In the genomic region with DNA sequence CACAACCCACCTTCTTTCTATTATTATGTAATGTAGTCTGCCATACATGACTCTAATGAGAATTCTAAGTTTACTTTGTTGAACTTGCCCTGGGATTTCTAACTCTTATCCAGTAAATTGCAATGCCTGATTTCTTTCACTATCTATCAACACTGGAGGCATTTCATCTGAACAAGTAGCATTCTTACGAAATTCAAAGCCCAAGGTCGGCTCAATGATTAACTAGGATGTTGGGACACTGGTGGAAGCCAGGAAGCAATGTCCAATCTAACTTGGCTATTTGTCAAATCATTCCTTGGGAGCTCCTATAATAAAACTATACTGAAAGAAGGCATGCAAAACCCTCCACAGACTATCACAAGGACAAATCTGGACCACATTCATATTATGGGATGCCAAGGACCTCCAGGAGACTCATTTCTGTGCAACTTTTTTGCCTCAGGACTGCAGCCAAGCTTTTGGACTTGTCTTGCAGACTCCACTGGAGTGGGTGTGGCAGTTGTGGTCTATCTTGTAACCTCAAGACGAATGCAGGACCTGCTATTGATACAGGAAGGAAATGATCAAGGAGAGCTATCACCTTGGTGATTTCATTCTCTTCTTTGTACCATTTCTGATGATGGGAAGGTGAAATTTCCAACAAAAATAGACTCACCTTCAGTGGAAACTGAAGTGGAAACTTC, we compare ENCODE assay signal across 20 mouse cellular contexts. TPM values are rescaled to one million over a fixed set of nuclear protein-coding genes. Genes with fewer than 3 reads are reported as not detected.
DNase-seq lines count a peak whose midpoint lies in the region; ATAC-seq lines count a peak whose summit lies in the region.
"Had no signal": no experiment of that assay in that cellular context is flagged by ENCODE, and none has a peak within 500 bp of the region (broad histone marks: within the 10 kb centered on the region; RNA-seq: fewer than 3 reads in every experiment).

No protein-coding gene starts in this region.

- no peak overlapping the region for H3K4me3 ChIP-seq in kidney, embryonic 16.5 days (ENCODE audit: low read length)
- no peak overlapping the region for H3K4me3 ChIP-seq in liver, embryonic 15.5 days (replicated peaks)
- no peak overlapping the region for H3K4me3 ChIP-seq in forebrain, embryonic 10.5 days
- H3K4me3 ChIP-seq: left cerebral cortex, adult 2 months; limb, embryonic 15.5 days had no signal

- no peak for ATAC-seq in kidney, embryonic 16.5 days (ENCODE audit: low FRiP score, low TSS enrichment)
- ATAC-seq in liver, embryonic 15.5 days (ENCODE audit: insufficient read depth) = no peak
- ATAC-seq: forebrain, postnatal 0 days; midbrain, embryonic 16.5 days had no signal

- no peaks in the 10 kb centered on the region for H3K36me3 ChIP-seq in kidney, embryonic 16.5 days (ENCODE audit: insufficient read depth, low read length)
- no peaks in the 10 kb centered on the region for H3K36me3 ChIP-seq in liver, embryonic 15.5 days (replicated peaks)
- H3K36me3 ChIP-seq in forebrain, embryonic 10.5 days (replicated peaks) = no peaks in the 10 kb centered on the region
- H3K36me3 ChIP-seq: limb, embryonic 15.5 days had no signal

- no peak overlapping the region for H3K4me2 ChIP-seq in kidney, embryonic 16.5 days (replicated peaks; ENCODE audit: low read depth, low read length)
- no peak overlapping the region for H3K4me2 ChIP-seq in liver, embryonic 15.5 days
- H3K4me2 ChIP-seq: limb, embryonic 15.5 days had no signal

- no peaks in the 10 kb centered on the region for H3K4me1 ChIP-seq in kidney, embryonic 16.5 days (ENCODE audit: insufficient read depth, low read length)
- peaks cover 5% of the 10 kb centered on the region; the same call in 1 of the 2 replicates for H3K4me1 ChIP-seq in liver, embryonic 15.5 days (replicated peaks)
- no peaks in the 10 kb centered on the region for H3K4me1 ChIP-seq in forebrain, embryonic 10.5 days
- H3K4me1 ChIP-seq: limb, embryonic 15.5 days had no signal

- 59% methylated on average over 3 of the region's 3 CpGs for WGBS in kidney, embryonic 16.5 days
- WGBS in liver, embryonic 15.5 days (ENCODE audit: insufficient replicate concordance) = 41% methylated on average over 3 of the region's 3 CpGs
- WGBS in forebrain, embryonic 10.5 days = 85% methylated on average over 3 of the region's 3 CpGs

- H3K27ac ChIP-seq in kidney, embryonic 16.5 days (ENCODE audit: low read length) = no peak overlapping the region
- 0 out of 2 replicates have a peak overlapping the region, but pooled peaks have one; percentile 2 for H3K27ac ChIP-seq in liver, embryonic 15.5 days (replicated peaks)
- no peak overlapping the region for H3K27ac ChIP-seq in forebrain, embryonic 10.5 days
- H3K27ac ChIP-seq: left cerebral cortex, adult 2 months; limb, embryonic 15.5 days had no signal

- H3K27me3 ChIP-seq in kidney, embryonic 16.5 days (ENCODE audit: insufficient read depth, low read length) = no peaks in the 10 kb centered on the region
- H3K27me3 ChIP-seq in liver, embryonic 15.5 days = no peaks in the 10 kb centered on the region
- H3K27me3 ChIP-seq in forebrain, embryonic 10.5 days (ENCODE audit: poor library complexity, severe bottlenecking) = no peaks in the 10 kb centered on the region
- H3K27me3 ChIP-seq: limb, embryonic 15.5 days had no signal

- no peak overlapping the region for H3K9ac ChIP-seq in kidney, embryonic 16.5 days (replicated peaks; ENCODE audit: low read length)
- H3K9ac ChIP-seq in liver, embryonic 15.5 days = no peak overlapping the region
- H3K9ac ChIP-seq: forebrain, postnatal 0 days; limb, embryonic 15.5 days had no signal

- no peaks in the 10 kb centered on the region for H3K9me3 ChIP-seq in kidney, embryonic 16.5 days (ENCODE audit: low read length)
- no peaks in the 10 kb centered on the region for H3K9me3 ChIP-seq in liver, embryonic 15.5 days (replicated peaks)
- H3K9me3 ChIP-seq in forebrain, embryonic 10.5 days = no peaks in the 10 kb centered on the region
- H3K9me3 ChIP-seq: limb, embryonic 15.5 days had no signal

- peak; percentile 70 for DNase-seq in kidney, adult 11 months
- peak; percentile 43 for DNase-seq in adrenal gland, postnatal 10 days
- DNase-seq in kidney, adult 8-10 months = peak; percentile 79 to 82
- no peak for DNase-seq in heart, postnatal 4 days
- DNase-seq in forebrain, embryonic 10.5 days (ENCODE audit: extremely low spot score, low spot score) = no peak
- DNase-seq: B cell, adult 2 months; cerebellum, adult 2 months; forebrain, postnatal 0 days; thymus, postnatal 36 days had no signal

RNA-seq across cellular contexts. Expression of a gene that starts 14.5 kb away (rescaled TPM):
- not detected in 2 replicates for polyA plus RNA-seq in kidney, embryonic 16.5 days (2015; fragmentation: Nextera tagmentation; extraction: Ambion mirVana)
- total RNA-seq in adrenal gland, postnatal 10 days (2021) = not detected
- polyA plus RNA-seq in liver, embryonic 15.5 days (2015; fragmentation: Nextera tagmentation; extraction: Ambion mirVana) = not detected in 2 replicates
- total RNA-seq in heart, postnatal 4 days (2021) = not detected
- polyA plus RNA-seq in forebrain, embryonic 10.5 days (2016; fragmentation: Nextera tagmentation; extraction: Ambion mirVana) = not detected in 2 replicates
- total RNA-seq: forebrain, postnatal 0 days; gastrocnemius, adult 8-10 months; hematopoietic stem cell, adult 5-6 weeks; left cerebral cortex, adult 2 months; megakaryocyte, adult 5-6 weeks; MEL had no signal
- polyA plus RNA-seq: cerebellum, adult 2 months; forebrain, postnatal 0 days; limb, embryonic 15.5 days; midbrain, embryonic 16.5 days; neural tube, embryonic 11.5 days; stomach, embryonic 16.5 days had no signal

RNA-seq across cellular contexts. Expression of a gene that starts 21.4 kb away (rescaled TPM):
- not detected in 2 replicates for polyA plus RNA-seq in kidney, embryonic 16.5 days (2015; fragmentation: Nextera tagmentation; extraction: Ambion mirVana)
- not detected for total RNA-seq in adrenal gland, postnatal 10 days (2021)
- polyA plus RNA-seq in liver, embryonic 15.5 days (2015; fragmentation: Nextera tagmentation; extraction: Ambion mirVana) = not detected in 2 replicates
- not detected for total RNA-seq in heart, postnatal 4 days (2021)
- polyA plus RNA-seq in forebrain, embryonic 10.5 days (2016; fragmentation: Nextera tagmentation; extraction: Ambion mirVana) = not detected in 2 replicates
- total RNA-seq: forebrain, postnatal 0 days; gastrocnemius, adult 8-10 months; hematopoietic stem cell, adult 5-6 weeks; left cerebral cortex, adult 2 months; megakaryocyte, adult 5-6 weeks; MEL had no signal
- polyA plus RNA-seq: cerebellum, adult 2 months; forebrain, postnatal 0 days; limb, embryonic 15.5 days; midbrain, embryonic 16.5 days; neural tube, embryonic 11.5 days; stomach, embryonic 16.5 days had no signal

RNA-seq across cellular contexts. Expression of a gene that starts 43.9 kb away (rescaled TPM):
- polyA plus RNA-seq in kidney, embryonic 16.5 days (2015; fragmentation: Nextera tagmentation; extraction: Ambion mirVana) = 64.2 and 65.0 TPM in 2 replicates
- total RNA-seq in adrenal gland, postnatal 10 days (2021) = 10 to 100 TPM; 26.6 to 32.9 TPM
- 18.5 and 23.0 TPM in 2 replicates for polyA plus RNA-seq in liver, embryonic 15.5 days (2015; fragmentation: Nextera tagmentation; extraction: Ambion mirVana)
- 10 to 100 TPM; 17.3 to 18.0 TPM for total RNA-seq in heart, postnatal 4 days (2021)
- polyA plus RNA-seq in forebrain, embryonic 10.5 days (2016; fragmentation: Nextera tagmentation; extraction: Ambion mirVana) = 121 and 127 TPM in 2 replicates

Comparison
In these comparisons a context has a peak if more than half of its experiments do, and no peak if none do; other contexts are left out.
1. DNase-seq: peak in kidney, adult 11 months (single experiment), adrenal gland, postnatal 10 days (single experiment) and kidney, adult 8-10 months (2 of 2); none in heart, postnatal 4 days (single experiment) and forebrain, embryonic 10.5 days (single experiment).